Mouse (Mus musculus): ENCODE data around the gene Cga.

The Cga gene

DNA sequence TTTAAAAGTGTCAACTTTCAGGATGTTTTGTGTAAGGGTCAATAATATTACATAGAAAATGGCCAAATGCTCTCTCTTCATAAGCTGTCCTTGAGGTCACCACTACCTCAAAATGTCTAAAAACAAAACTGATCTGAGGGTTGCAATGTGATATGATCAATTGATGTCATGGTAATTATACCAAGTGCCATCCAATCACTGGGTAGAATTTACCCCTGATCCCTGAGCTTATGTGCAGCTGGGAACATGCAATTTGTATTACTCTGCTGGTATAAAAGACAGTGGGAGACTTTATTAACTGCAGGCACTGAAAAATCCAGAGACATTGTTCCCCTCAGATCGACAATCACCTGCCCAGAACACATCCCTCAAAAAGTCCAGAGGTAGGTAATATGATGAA lies at the start of gene Cga:
Gene Cga, plus strand, starts transcription at position 301 of the 400 bp plus-strand sequence.
- no peak for DNase-seq

DNA sequence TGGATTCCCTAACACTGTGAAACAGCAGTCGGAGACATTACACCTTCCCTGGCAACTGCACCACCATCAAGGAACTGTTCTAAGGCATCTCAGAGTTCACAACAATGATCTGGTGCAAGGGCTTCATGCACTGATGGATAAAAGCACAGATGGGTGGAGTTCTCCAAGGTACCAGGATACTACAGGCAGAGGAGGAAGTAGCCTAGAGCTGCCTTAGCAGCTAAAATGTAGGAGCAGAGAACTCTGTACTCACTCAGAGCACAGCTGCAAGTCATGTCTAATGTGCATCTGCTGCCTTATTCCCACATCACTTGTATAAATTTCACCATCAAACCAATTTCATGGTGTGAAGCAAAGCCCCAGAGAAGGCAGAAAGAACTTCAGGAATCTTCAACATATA lies 49.7 kb upstream of the Cga start:
- no peak for DNase-seq

DNA sequence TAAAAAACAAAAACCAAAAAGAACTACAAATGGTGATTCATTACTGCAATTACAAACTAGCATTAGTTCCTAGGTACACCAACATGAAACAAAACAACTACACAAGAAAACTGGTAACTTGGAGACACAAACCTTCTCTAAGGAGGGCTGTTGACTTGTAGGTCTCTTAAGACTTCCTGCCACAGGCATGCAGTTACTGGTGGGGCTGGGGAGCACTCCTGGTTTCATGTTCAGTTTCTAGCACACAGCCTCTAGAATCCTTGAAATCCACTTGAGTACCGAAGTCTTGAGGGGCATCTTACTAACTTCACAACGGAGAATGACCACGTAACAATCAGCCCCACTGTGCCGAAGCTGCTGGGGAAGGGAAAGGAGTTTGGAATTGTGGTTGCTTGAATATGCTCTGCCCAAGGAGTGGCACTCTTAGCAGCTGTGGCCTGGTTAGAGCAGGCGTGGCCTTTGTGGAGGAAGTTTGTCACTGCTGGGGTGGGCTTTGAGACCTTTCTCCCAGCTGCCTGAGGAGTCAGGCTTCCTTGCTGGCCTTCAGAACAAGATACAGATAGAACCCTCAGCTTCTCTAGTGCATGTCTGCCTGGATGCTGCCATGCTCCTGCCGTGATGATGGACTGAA lies 45.8 kb upstream of the Cga start:
- no peak for DNase-seq

DNA sequence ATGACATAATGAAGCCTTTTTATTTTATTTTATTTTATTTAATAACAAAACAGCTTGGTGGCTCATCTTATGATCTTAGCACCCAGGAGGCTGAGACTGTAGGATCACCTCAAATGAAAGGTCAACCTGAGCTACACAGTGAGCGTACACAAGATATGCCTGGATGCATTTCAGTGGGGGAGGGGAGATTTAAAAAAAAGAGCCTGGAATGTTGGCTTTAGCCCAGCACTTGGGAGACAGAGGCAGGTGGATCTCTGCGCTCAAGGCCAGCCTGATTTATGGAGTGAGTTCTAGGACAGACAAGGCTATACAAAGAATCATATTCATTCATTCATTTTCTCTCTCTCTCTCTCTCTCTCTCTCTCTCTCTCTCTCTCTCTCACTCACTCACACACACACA lies 43.4 kb upstream of the Cga start:
- no peak for DNase-seq

DNA sequence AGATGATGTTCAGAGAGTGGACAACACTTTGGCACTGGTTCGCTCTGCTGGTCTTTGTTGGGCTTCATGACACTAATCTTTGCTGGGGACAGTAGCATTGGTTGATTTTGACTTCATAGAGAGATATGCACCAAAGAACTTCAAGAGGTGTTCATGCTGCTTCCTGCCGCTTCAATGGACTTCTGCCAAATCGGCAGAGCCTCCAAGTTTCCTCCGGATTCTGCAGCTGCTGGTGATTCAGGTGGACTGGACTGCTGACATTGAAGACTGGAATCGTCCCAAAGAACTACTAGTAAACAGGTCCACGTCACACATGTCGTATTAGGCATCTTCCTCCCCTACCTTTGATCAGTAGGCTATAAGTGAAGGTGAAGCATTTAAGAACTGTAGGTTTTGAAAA lies 41.5 kb upstream of the Cga start:
- no peak for DNase-seq

DNA sequence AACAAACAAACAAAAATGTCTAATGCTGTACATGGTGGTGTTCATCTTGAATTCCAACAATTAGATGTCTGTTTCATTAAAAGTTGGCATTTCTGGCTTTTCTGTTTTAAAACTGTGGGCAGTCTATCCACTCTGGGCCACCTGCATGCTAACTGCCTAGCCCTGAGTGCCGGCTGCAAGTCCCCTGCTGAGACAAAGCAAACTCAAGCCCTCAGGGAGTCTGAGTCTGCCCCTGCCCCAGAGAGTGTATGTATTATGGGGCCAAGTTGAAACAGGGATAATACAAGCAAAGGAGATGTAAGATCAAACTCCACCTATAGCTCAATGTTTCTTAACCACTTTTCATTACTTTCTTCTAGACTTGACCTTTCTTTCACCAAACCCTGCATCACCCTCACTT lies 37.6 kb upstream of the Cga start:
- DNase-seq, result no peak

DNA sequence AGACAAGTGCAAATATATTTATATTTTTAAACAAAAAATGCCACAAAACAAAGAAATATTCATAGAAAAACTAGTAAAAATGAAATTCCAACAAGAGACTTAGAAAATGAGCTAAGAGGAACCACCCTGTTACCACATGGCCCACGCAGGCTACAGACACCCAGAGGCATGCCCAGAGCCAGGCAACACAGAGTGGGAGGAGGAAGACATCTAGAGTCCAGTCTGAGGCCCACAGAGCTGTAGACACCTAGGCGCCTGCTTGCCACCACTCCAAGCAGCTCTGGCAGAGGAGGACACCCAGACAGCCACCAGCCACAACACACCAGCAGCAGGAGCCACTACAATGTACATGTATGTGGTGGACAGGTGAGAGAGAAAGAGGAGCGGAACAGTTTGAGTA lies 34.7 kb upstream of the Cga start:
- DNase-seq, result no peak

DNA sequence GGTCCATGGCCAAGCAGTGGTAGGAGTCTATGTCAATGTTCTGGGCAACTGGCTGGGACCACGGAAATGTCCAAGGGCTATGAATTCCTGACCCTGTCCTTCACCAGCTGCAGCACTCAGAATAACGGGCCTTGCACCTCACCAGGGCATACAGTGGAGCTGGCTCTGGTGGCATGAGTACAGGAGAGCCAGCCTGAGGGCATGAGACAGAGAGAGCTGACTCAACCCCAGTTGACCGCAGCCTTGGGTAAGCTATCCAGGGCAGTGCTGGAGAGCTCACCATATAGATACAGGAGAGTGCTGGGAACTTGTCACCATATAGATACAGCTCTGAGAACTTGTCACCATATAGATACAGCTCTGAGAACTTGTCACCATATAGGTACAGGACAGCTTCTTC lies 34.2 kb upstream of the Cga start:
- no peak for DNase-seq

DNA sequence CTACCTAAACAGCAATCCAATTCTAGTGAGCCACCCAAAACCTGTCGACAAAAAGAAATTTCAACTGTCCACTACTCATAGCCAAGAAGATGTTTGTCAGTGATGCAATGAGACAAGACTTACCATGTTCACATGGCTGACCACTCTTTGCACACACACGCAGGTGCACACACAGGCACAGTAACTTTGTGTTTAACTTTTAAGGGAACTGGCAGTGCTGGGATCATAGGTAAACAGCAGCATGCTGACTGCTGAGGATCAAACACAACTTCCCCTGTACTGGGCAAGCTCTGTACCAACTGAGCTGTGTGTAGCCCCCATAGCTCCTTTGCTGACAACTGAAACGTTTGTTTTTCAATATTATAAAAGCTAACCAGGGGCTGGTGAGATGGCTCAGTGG lies 32.1 kb upstream of the Cga start:
- no peak for DNase-seq

DNA sequence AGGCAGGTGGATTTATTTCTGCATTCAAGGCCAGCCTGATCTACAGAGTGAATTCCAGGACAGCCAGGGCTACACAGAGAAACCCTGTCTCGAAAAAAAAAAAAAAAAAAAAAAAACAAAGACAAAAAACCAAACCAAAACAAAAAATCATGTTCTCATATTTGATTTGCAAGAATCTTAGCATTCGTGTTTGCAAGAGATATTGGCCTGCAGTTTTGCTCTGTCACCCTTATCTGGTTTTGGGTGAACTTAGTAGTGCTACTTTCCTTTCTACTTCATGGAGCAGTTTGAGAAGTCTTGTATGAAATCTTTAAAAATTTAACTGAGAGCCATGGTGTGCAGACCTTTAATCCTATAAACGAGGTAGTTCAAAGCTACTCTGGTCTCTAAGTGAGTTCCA lies 23.8 kb upstream of the Cga start:
- DNase-seq, result no peak

DNA sequence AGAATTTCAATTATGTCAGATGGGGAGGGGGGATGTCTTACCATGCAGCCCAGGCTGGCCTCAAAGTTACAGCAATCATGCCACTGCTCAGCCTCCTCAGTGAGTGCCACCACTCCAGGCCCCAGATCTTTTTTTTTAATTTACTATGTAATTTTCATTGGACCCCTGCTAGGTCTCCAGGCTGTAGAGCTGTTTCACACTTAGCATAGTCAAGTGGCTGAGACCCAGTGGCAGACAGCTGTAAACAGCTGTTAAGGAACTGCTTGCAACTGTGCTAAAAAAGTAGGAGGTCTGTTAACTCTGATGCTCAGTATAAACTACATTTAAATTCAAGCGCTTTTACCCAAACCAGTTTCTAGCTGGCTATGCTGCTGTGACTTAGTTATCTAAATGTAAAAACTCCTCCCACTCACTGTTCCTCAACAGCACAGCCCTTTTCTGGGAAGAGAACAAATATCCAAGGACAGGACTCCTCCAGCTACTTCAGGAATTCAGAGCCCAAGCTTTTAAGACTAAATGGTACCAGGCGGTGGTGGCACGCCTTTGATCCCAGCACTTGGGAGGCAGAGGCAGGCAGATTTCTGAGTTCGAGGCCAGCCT lies 20.6 kb upstream of the Cga start:
- peak; percentile 43 for DNase-seq

DNA sequence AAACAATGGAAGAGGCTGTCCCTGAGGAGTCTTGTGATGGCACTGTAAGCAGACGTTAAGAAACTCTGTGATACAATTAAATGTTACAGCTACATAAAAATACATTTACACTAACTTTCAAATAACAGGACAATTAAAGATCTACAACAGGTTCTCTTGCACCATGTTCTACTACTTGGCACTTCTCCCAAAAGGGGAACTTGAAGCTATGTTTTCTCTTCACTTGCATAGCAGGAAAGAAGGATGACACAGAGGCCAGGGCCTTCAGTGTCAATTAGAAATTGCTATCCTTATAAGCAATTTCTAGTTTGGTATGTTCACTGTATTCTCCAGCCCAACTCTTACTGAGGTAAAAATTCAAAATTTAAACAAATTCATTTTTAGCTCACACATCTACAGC lies 19.3 kb upstream of the Cga start:
- DNase-seq, result no peak

DNA sequence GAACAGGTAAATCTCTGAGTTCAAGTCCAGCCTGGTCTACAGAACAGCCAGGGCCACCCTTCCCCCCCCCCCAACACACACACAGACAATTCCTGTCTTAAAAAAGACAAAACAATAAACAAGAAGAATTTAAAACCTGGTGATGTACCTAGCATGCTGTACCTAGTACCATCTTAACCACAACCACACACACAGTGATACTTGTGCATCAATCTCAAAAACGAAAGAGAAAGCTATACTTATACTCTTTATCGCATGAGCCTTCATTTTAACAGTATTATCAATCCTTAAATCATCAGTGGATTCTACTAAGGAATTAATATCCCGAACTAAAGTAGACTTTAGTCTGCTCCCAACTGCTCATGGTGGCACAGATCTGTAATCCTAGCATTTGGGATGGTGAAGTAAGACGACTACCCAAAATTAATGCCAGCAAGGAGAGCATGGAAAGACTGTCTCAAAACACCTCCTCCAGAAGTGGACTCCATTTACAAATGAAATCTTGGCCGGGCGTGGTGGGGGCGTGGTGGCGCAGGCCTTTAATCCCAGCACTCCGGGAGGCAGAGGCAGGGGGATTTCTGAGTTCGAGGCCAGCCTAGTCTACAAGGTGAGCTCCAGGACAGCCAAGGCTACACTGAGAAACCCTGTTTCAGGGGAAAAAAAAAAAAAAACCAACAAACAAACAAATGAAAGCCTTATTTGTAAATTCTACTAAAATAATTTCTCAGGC lies 12.5 kb upstream of the Cga start:
- no peak for DNase-seq

DNA sequence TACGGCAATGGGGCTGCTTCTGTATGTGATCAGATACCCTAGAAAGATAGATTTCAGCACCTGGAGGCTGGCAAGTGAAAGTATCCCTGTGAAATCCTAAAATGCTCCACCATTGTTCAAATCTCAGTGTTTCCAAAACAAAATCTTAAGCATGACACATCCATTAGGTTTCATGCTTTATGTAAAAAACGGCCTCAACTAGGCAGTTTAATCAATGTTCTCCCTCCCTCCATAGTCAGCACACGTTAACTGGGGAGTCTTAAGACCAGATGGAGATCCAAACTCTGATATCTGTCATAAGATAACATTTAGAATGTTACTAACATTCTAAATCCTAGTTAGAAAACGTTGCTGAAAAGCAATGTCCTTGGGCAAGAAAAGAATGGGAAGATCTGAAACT lies 11.7 kb upstream of the Cga start:
- DNase-seq, result no peak

DNA sequence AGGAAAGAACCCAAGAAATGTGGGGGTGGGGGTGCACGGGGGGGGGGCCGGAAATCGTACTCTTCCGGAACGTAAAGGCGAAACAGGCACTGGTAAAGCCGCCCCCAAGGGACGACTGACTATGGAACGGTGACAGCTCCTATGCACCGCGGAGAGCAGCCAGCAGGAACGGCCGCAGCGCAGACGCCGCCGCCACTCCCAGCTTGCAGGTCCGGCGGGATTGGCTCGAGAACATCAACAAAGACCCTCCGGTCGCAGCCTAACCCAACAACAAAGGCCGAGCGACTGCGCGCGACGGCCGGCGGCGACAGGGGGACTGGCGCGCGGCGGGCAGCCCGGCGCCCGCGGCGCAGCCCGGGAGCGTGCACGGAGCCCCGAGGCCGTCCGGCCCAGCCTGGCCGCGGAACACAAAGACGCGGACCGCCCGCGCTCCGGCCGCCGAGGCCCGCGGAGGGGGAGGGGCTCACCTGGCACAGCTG lies 11.2 kb upstream of the Cga start:
- peak; percentile 74 for DNase-seq

DNA sequence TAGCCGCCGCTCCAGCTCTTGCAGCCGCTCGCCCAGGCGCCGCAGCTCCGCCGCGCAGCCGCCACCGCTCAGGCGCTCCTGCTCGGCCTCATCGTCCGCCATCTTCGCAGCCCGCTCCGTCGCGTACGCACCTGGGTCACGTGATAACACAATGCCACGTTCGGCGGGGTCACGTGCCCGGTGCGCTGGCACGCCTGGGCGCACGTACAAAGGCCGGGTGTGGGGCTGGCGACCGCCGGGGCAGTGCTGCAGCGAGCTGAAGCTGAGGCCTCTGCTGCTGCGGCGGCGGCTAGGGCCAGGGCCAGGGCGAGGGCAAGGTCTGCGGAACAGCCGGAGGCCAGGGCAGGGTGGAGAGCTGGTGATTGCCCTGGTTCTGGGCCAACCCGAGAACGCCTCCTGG lies 10.8 kb upstream of the Cga start, which contains the start of gene Zfp292:
Gene Zfp292, minus strand, starts transcription at position 143 of the 400 bp plus-strand sequence.
- DNase-seq, result peak; percentile 94

DNA sequence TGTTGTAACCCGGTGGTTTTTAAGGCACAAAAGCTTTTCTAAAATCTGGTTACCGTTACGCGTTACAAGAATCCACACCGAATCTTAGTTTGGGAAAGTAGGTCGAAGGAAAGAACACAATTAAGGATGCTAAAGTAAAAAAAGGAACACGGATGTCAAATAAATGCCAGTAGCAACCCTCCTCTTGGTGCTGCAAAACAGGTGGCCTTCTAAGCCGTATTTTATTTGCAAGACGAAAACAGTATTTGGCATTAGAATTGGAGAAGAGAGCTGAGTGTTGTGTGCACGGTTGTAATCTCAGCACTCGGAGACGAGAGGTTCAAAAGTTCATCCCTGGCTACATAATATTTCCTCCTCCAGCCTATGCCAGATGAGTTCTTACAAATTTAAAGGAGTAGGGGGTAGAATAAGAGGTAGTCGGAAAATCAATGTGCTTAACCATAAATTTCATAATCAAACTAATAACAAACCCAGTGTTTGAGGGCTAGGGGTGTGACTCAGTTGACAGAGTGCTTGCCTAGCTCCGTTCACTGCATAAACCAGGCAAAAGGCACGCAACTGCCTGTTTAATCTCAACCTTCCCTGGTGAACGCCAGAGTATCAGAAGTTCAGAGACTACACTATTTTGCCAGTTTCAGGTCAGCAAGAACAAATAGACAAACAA lies 10.1 kb upstream of the Cga start:
- no peak for DNase-seq

DNA sequence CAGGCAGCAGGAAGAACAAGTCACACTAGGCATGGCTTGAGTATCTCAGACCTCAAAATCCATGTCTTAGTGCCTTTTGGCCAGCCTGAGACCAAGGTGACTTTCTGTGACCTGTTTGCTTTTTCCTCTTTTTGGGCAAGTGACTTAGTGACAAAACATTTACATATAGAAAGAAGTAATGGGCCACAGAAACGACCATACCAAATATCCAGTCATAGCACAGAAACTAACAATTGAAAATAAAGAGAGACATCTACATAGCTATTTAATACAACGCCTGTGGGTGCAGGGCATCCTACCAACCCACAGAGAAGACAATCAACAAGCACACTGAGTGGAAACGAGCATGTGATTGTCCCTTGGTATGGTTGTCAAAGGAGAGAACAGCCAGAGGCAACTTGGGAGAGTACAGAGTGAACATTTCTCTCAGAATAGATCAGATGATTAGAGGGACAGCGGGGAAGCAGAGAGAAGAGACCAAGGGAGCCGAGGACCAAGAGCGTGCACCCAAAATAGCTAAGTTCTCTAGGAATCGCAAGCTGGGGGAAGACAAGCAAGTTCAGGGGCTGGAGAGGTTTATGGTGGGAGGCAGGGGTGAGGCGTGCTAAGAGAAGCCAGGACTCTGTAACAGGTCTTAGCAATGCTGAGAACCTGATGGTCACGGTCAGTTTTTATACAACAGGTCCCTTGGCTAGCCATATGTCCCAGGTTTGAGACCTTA lies 7.8 kb upstream of the Cga start:
- DNase-seq, result no peak

DNA sequence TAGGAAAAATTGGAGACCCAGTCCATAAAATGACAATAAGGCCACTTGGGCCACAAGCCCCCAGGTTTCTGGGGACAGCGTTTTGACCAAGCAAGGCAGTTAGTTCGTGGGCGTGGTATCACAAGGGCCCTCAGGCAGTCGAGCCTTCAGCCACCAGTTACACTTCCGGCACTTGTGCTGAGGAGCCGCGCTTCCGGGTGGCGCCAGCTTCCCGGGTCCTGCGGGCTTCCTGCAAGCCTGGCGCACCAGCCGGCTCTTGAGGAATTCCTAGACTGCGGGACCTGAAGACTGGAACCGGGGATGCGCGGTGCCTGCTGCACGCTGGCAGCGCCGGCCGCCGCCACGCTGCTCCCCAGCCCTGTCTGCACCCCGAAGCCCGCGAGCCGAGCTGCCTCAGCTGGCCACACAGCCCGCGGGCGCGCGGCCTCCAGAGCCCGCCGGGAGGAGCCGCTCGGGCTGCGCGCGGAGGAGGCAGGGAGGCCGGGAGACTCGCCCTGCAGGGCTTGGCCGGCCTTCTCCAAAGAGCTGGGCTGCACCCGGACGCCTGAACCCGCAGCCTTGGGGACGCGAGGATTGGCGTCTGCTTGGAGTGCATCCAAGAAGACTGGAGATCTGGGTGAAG lies 7.0 kb upstream of the Cga start:
- peak; percentile 91 for DNase-seq

DNA sequence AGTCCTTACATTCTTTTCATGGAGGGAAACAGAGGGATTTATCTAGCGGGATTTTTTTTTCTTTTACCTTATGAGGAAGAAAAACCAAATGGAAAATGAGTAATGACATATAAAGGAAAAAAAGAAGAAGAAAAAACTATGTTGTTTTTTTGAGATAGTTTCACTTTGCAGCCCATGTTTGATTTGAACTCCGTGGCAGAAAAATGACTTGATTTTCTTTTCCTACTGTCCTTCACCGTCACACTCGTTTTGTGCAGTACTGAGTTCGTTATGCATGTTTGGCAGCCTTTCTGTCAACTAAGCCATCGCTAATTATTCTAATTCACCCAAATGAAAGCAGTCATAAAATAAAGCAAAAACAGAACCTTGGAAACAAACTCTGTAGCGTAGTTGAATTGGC lies 6.3 kb upstream of the Cga start:
- DNase-seq, result no peak

DNA sequence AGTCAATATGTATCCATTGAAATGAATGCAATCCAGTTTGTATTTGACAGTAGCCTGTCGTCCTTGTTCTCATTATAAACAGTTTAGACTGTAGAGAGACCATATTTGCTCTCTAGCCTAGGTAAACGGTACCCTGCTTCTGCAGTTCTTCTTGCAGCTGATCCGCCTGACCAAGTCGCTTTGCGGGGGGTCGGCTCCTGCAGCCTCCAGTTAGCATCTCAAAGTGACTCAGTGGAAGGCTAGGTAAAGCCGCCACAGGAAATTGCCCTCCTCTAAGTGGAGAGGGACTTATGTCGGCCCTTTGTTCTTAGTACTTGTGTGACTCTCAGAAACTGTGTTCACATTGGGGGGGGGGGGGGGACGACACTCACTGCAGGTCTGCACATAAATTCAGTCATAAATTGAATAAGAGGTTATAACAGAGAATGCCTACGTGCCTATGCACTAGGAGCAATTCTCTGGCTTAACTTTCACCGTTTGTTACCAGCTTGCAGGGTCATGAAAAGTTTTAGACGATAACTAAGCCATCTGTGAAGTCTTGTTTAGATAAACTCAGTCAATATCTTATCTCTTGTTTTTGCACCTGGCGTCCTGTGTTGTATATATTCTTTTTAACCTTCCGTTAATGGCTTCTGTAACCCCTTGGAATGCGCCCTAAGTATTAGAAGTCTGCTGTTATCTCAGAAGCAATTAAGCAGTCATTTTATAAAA lies 4.3 kb upstream of the Cga start:
- DNase-seq, result no peak

DNA sequence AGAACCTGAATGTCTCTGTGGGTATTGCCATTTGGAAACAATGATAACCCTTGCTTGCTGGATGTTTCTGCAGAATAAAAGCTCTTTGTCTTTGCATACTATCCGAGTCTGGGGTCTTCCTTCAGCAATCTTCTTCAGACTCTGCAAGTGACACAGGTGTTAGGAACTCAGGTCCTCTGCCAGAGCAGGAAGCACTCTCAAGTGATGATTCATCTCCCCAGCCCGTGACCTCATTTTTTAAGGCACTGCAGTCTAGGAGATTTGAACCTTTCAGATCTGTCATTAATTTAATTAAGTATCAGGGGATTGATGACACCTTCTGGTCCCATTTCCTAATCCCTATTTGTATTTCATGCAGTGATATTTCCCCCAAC lies 3.8 kb upstream of the Cga start:
- DNase-seq, result no peak

Measured in lung, postnatal 10 days (tissue).